Mouse (Mus musculus) Patski (cell line): Measurements from ENCODE around the gene Ttll1. TPM values are rescaled to one million over a fixed set of nuclear protein-coding genes. Genes with fewer than 3 reads are reported as not detected.
"Not testable (repeated sequence)": the region's sequence is repeated elsewhere in the genome, so short reads cannot be mapped to it uniquely, and the experiment has no call there.

ENCODE experiments used
- ATAC-seq: fragments of 100-300 bp; one replicate; pipeline ENCODE4 v1.8.0; 2021
- CTCF ChIA-PET: fragments of 350-600 bp; sonication (Branson Sonifier 250); formaldehyde crosslinking; loops from one replicate; lab custom pipeline; 2022; ENCODE audit warnings: inconsistent platforms; lab: Charles Lee
- POLR2A ChIA-PET: fragments of 350-600 bp; sonication (Branson Sonifier 250); formaldehyde crosslinking; loops from one replicate; lab custom pipeline; 2022; ENCODE audit warnings: antibody characterized with exemption, inconsistent platforms; lab: Charles Lee
- DNase-seq: peaks from one replicate; pipeline ENCODE4 v3.0.0-alpha.2; 2011; ENCODE audit warnings: low read depth, low spot score
- H3K27me3 ChIP-seq: fragments of 371-371 bp; one replicate; pipeline ENCODE4 v1.5.1; 2021
- CTCF ChIP-seq: fragments of 100-300 bp; IDR thresholded peaks from one replicate; pipeline ENCODE4 v1.5.1; 2021
- in situ Hi-C: fragments of 300-500 bp; cut with MboI; formaldehyde crosslinking; loops from 3 replicates; pipeline ENCODE4 v1.11.1; 2018; ENCODE audit warnings: low pct_unique_long_range_greater_than_20kb, mixed read lengths
- polyA plus RNA-seq: library from polyadenylated mRNA; unstranded; gene quantifications from one replicate; pipeline ENCODE4 v1.2.3, GENCODE M21; 2021

Gene Ttll1
- polyA plus RNA-seq, 1 experiment from 2014 or later: 28.2 TPM

DNA sequence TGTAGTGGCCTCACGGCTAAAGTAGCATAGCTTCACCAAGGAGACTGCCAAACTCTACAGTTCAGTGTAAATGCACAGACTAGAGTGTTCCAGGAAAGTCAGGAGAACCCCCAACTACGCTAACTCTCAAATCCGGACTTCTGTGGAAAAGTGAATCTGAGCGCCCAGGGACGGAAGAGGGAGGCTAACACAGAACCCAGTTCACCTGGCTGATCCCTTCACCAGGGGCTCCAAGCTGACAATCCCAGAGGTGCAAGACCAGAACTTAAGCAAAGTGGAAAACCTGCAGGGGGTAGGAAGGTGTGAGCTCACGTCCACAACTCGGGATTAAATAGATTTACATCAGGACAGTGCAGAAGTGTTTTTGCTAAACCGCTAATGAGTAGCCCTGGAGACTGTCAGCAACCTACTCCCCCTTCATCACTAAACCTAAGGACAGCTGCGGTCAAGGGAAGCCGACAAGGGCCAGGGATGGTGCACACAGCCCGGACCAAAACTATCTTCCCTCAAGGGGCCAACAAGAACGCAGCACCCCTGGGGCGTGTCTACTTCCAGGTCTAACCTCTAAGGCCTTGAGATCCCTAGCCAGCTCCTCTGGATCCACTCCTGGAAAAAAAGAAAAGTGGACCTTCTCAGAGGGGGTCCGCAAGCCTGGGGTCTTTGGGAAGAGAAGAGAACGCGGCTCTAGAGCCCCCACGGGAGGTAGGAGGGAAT is 47.2 kb downstream of the Ttll1 start:
- peak; percentile 6 for ATAC-seq
- no peak for DNase-seq
- in situ Hi-C loops: no loop called here
- TF ChIP-seq CTCF: no peak
- ChIA-PET POLR2A (interaction anchor here (0.6 to 2.3 kb wide), 6 partner anchors 10 to 93 kb away, joined by 3 to 8 read pairs (median 4); no protein-coding TSS in a partner anchor), CTCF (interaction anchor here (0.9 to 2.1 kb wide), 4 partner anchors 12 to 54 kb away, joined by 4 to 10 read pairs (median 6); no protein-coding TSS in a partner anchor)
- H3K27me3 ChIP-seq: no peaks in the 10 kb centered on the region

DNA sequence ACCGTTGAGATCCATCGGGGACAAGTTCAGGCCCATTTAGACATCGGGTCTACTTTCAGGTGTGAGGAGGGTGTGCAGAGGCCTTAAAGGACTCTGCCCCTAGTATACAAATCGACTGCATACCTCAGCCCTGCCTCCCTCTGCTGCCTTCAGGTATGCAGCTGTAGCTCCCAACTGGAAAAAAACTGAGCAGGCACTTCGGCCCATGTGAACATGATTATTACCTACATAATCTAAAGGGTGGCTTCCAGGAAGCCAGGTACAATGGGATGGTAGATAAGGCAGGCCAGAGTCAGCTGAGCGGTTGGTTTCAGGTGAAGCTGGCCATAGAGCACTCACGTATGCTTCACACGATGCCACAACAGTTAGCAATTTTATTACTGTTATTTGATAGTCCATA is 48.3 kb downstream of the Ttll1 start:
- in situ Hi-C loops, ATAC-seq, POLR2A ChIA-PET, H3K27me3 ChIP-seq, DNase-seq, CTCF ChIA-PET: not testable (repeated sequence)

DNA sequence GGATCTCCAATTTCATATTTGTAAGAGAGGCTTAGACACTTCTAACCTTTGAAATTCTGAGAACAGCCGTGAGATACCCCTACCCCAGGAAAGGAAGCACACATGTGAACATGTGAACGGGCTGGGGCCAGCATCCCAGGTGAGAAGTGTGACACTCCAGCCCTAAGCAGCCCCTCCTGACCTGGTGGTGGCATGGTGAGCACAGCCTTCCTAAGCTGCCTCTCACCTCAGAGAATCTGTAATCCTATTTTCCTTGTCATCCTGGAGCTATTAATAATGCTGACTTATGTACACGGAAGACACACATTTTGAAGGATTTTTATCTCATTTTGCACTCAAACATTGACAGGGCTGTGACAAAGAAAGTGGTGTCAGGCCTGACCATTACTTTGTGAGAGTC is 49.8 kb downstream of the Ttll1 start:
- H3K27me3 ChIP-seq: no peaks in the 10 kb centered on the region
- ChIA-PET POLR2A (no interaction called here), CTCF (no interaction called here)
- no peak for TF ChIP-seq CTCF
- in situ Hi-C loops: no loop called here
- ATAC-seq (no peak), DNase-seq (no peak)

DNA sequence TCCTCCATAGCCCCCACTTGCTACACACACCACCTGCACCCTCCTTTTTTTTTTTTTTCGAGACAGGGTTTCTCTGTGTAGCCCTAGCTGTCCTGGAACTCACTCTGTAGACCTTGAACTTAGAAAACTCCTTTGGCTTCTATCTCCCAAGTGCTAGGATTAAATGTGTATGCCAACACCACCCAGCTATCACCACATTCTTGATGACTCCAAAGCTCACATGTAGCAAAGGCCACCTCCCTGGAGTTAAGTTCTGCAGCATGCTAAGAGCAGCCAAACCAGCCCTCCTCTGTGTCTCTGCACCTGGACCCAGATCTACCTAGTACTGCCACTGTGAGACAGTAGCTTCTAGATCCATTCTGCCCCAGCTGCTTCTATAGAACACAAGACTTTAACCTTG is 53.2 kb downstream of the Ttll1 start:
- CTCF ChIA-PET: no interaction called here
- in situ Hi-C loops: no loop called here
- DNase-seq (no peak), ATAC-seq (no peak)
- H3K27me3 ChIP-seq: no peaks in the 10 kb centered on the region
- TF ChIP-seq CTCF: no peak
- POLR2A ChIA-PET: interaction anchor here (1.1 kb wide), 1 partner anchor 25 kb away, joined by 5 read pairs; no protein-coding TSS in a partner anchor

DNA sequence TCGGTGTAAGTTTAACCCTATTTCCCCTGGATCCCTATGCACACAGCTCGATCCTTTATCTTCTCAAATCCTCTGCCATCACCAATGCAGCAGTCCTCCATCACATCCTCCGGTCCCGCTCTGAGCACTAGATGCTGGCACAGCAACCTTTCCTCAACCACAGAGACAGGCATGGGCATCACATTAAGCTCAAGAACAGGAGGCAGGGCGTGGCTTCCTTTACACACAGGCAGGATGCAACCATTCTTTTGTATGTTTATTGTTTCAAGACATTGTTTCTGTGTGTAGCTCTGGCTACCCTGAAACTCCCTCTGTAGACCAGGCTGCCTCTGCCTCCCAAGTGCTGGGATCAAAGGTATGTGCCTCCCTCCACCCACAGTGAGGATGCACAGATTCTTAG is 55.1 kb downstream of the Ttll1 start:
- DNase-seq (no peak), ATAC-seq (no peak)
- in situ Hi-C loops: no loop called here
- no peaks in the 10 kb centered on the region for H3K27me3 ChIP-seq
- ChIA-PET POLR2A (interaction anchor here (0.8 kb wide), 1 partner anchor 48 kb away, joined by 3 read pairs; no protein-coding TSS in a partner anchor), CTCF (no interaction called here)
- no peak for TF ChIP-seq CTCF

DNA sequence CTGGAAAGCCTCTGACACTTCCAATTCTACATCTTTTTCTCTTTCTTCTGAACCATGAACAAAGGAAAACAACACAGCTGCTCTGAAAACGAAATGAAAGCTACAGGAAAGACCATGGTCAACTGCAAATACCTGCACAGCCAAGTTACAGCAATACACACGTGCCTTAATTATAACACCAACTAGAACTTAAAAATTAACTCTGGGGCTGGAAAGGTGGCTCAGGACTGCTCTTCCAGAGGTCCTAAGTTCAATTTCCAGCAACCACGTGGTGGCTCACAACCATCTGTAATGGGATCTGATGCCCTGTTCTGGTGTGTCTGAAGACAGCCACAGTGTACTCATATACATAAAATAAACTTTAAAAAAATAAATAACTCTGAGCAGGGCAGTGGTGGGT is 55.7 kb downstream of the Ttll1 start:
- ChIA-PET POLR2A (interaction anchor here (1.5 kb wide), 1 partner anchor 11 kb away, joined by 4 read pairs; no protein-coding TSS in a partner anchor), CTCF (no interaction called here)
- H3K27me3 ChIP-seq: no peaks in the 10 kb centered on the region
- no peak for TF ChIP-seq CTCF
- in situ Hi-C loops: no loop called here
- ATAC-seq (no peak), DNase-seq (no peak)

DNA sequence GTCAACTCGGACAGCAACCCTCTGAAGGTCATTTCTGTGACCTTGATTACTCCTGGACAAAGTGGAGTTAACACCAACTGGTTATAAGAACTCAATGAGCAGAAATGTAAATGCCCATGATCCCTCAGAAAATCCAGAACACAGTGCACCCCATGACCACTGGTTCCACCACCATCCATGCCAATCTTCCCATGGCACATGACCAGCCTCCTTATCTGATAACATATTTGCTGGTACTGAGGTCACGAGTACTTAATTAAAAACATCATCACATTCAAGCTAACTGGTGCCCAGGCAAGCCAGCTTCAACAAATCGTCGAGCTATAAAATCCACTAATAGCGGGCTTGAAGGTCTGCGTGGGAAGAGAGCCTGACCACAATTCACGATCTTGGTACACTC is 56.3 kb downstream of the Ttll1 start:
- in situ Hi-C loops: no loop called here
- POLR2A ChIA-PET: interaction anchor here (1.5 kb wide), 1 partner anchor 10 kb away, joined by 4 read pairs; no protein-coding TSS in a partner anchor
- no peak for ATAC-seq
- no peak for DNase-seq
- no peaks in the 10 kb centered on the region for H3K27me3 ChIP-seq
- CTCF ChIA-PET: interaction anchor here (1.5 kb wide), 1 partner anchor 29 kb away, joined by 3 read pairs; no protein-coding TSS in a partner anchor
- TF ChIP-seq CTCF: no peak

DNA sequence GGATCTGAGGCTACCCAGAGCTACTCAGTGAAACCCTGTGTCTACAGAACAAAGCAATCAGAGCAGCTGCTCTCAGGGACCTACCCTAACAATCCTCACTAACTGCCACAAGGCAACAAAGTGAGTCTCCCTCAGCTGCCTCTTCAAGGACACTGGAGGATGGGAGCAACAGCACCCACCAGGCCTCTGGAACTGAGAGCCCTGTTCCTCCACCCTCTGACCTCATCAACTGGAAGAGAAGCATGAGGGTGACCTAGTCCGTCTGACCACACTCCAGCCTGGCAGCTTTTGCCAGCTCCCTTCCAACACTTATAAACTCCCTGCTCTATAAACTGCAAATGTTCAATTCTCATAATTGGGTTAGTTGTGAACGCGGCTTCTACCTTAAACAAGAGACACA is 56.8 kb downstream of the Ttll1 start:
- no peak for ATAC-seq
- H3K27me3 ChIP-seq: no peaks in the 10 kb centered on the region
- in situ Hi-C loops: no loop called here
- CTCF ChIA-PET: interaction anchor here (1.5 kb wide), 1 partner anchor 30 kb away, joined by 3 read pairs; no protein-coding TSS in a partner anchor
- POLR2A ChIA-PET: interaction anchor here (0.7 to 1.5 kb wide), 2 partner anchors 10 to 15 kb away, joined by 3 to 4 read pairs; no protein-coding TSS in a partner anchor
- no peak for TF ChIP-seq CTCF
- DNase-seq: no peak

DNA sequence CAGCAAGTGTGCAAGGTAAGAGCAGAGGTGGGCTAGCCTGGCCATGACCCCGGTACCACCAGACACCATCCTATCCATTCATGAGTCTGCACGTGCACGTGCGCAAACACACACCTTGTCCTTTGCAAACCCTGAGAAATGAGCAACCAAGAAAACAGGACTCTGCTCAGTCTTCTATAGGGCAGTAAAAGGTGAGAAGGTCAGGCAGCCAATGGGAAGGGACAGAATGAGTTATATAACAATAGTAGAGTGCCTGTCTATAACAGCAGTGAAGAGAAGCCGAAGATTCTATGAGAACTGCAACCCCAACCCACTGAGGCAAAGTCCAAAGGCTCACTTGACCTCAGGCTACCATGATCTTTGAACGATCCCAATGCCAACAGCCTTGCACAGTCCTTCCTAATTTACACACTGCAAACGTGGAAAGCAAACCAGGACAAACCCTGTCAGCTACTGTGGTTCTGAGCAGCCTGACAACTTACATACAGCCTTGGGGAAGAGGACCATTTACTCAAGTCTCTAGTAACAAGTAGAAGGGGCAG is 58.4 kb downstream of the Ttll1 start:
- ATAC-seq (no peak), DNase-seq (no peak)
- TF ChIP-seq CTCF: no peak
- in situ Hi-C loops: no loop called here
- H3K27me3 ChIP-seq: no peaks in the 10 kb centered on the region
- ChIA-PET CTCF (interaction anchor here (1.2 kb wide), 1 partner anchor 12 kb away, joined by 6 read pairs; the partner anchor contains the start of gene Pacsin2), POLR2A (interaction anchor here (0.7 to 0.8 kb wide), 2 partner anchors 11 to 19 kb away, joined by 3 read pairs; no protein-coding TSS in a partner anchor)

DNA sequence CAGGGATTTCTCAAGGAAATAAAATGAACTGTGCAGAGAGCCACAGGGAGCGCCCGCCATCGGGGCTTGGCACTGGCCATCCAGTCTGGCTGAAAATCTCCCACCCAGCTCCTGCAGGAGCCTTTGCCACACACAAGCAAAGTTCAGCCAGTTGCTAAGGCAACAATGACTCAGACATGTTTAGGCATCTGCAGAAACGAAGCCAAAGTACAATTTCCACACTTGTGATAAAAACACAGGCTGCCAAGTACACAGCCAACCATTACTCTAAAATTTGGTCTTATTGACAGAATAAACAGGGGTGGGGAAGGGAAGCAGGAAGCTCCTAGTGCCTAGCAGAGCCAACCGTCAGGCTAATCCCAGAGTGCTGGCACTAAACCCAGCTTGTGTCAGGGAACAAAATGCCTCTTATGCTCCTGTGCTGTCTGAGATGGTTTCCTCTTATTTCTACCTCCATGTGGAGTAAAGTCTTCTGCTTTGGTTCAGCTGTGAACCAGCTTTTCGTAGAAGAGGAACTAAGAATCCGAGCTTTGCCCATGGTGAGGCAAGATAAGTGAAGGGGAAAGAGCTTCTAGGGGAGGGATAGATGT is 59.0 kb downstream of the Ttll1 start:
- POLR2A ChIA-PET: interaction anchor here (0.7 to 0.8 kb wide), 2 partner anchors 12 to 18 kb away, joined by 3 read pairs; no protein-coding TSS in a partner anchor
- in situ Hi-C loops: no loop called here
- DNase-seq: no peak

More for the DNA sequence above, 59.0 kb downstream of the Ttll1 start:
- CTCF ChIA-PET: interaction anchor here (1.2 kb wide), 1 partner anchor 12 kb away, joined by 6 read pairs; the partner anchor contains the start of gene Pacsin2
- ATAC-seq: peak; percentile 70
- TF ChIP-seq CTCF: no peak
- no peaks in the 10 kb centered on the region for H3K27me3 ChIP-seq
